Mouse (Mus musculus): ENCODE measurements around the gene Phf19.

Phf19 gene

GRCm38 (mm10) chr2:34946046-34946445 is 32.2 kb upstream of the Phf19 start:
- CTCF ChIA-PET: interaction anchor here in 1 of 4 experiments (0.6 to 1.0 kb wide), 3 partner anchors 8 to 33 kb away, joined by 3 to 7 read pairs (median 3); partner anchors contain the start of gene Phf19
- POLR2A ChIA-PET: interaction anchor here in 3 of 4 experiments (0.6 to 15.2 kb wide), 25 partner anchors 9 to 974 kb away, joined by 3 to 391 read pairs (median 5); partner anchors contain the start of genes Traf1 (in 2 of the 3), Hspa5 (in 1 of the 3), Phf19 (in 1 of the 3) and Rabepk (in 1 of the 3)

- CTCF ChIA-PET: interaction anchor here in 1 of 4 experiments (0.6 to 1.0 kb wide), 4 partner anchors 8 to 34 kb away, joined by 3 to 7 read pairs (median 3); partner anchors contain the start of gene Phf19
- POLR2A ChIA-PET: interaction anchor here (0.5 to 15.2 kb wide), 27 partner anchors 9 to 1523 kb away, joined by 3 to 391 read pairs (median 6); partner anchors contain the start of genes Hspa5 (in 2 of the 4), Traf1 (in 2 of the 4), Phf19 (in 1 of the 4) and Rabepk (in 1 of the 4)
Measured at GRCm38 (mm10) chr2:34945580-34945979, 31.8 kb upstream of the Phf19 start.

DNA sequence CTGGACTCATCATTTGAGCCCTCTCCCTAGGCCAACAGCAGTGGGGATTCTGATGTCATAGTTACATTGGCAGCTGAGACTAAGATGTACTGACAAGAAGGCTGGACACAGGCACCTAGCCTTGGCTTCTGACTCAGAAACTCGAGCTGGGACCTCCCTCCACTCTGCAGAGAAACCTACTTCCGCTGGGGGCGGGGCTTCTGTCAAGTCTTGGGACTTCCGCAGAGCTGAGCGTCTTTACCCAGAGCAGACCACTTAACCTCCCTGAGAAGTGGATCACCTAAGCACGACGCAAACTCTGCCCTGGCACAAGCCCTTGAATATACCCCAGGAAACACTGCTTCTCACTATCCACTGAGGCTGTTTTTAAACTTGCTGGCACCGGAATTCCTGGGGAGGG is 30.9 kb upstream of the Phf19 start:
- POLR2A ChIA-PET: interaction anchor here (0.6 to 15.2 kb wide), 27 partner anchors 8 to 311 kb away, joined by 3 to 391 read pairs (median 4); partner anchors contain the start of genes Hspa5 (in 2 of the 4), Traf1 (in 2 of the 4), Gsn (in 1 of the 4) and Rabepk (in 1 of the 4)
- CTCF ChIA-PET: interaction anchor here in 1 of 4 experiments (0.6 to 0.7 kb wide), 2 partner anchors 9 to 15 kb away, joined by 3 read pairs; no protein-coding TSS in a partner anchor

- ChIA-PET CTCF (interaction anchor here in 1 of 4 experiments (0.6 to 0.7 kb wide), 3 partner anchors 30 to 595 kb away, joined by 3 to 11 read pairs (median 7); no protein-coding TSS in a partner anchor), POLR2A (interaction anchor here in 3 of 4 experiments (0.6 to 15.2 kb wide), 11 partner anchors 11 to 298 kb away, joined by 3 to 391 read pairs (median 4); partner anchors contain the start of gene Hspa5 (in 2 of the 3))
Measured at GRCm38 (mm10) chr2:34943556-34944120, 29.8 kb upstream of the Phf19 start.

DNA sequence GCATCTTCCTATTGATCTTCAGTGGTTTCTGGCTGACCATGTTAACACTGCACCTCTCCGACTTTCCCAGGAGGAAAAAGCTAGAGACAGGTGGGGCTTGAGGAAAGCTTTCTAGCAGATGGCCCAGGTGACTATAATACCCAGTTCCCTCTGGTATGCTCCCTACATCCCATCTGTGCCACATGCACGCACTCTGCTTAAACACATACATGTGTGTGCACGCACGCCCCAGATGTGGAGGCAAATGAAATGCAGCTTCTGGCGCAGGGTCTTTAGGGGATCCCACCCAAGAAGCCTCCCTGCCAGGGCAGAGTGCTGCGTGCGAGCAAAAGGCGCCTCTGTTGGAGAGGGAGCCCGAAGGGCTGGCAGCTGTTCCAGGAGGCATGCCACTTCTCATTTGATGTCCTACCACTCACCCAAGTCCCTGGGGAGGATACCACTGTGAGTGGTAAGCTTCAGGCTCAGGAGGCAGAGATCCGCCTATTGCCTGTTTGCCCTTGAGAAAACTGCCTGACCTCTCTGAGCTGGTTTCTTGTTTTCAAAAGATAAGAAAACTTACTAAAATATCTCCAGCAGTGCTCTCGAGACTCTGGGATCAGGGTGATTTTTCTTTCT is 27.3 kb upstream of the Phf19 start:
- CTCF ChIA-PET: no interaction called here
- POLR2A ChIA-PET: interaction anchor here in 3 of 4 experiments (0.7 to 15.2 kb wide), 10 partner anchors 14 to 274 kb away, joined by 3 to 391 read pairs (median 6); partner anchors contain the start of genes Phf19 (in 2 of the 3) and Hspa5 (in 1 of the 3)

DNA sequence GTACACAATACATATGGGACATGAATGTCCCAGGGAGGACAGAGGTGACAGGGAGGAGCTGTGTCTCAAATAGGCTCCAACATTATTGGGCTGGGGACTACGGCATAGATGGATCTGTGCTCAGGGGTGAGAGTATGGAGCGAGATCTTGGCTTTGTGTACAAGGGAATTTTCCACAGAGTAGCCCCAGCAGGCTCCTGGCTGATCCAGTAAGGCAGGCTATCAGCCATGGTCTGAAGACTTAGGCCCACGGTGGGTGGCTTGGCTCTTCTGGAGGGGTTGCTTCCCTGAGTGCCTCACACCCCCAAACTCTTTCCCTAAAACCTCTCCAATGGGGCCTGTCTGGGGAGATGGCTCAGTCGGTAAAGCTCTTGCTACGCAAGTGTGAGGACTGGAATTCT is 26.4 kb upstream of the Phf19 start:
- ChIA-PET POLR2A (interaction anchor here in 2 of 4 experiments (0.8 to 15.2 kb wide), 6 partner anchors 14 to 168 kb away, joined by 3 to 391 read pairs (median 4); partner anchors contain the start of genes Phf19 (in 2 of the 2) and Hspa5 (in 1 of the 2)), CTCF (interaction anchor here in 1 of 4 experiments (0.6 kb wide), 1 partner anchor 18 kb away, joined by 4 read pairs; no protein-coding TSS in a partner anchor)

GRCm38 (mm10) chr2:34938269-34939208 is 24.7 kb upstream of the Phf19 start:
- CTCF ChIA-PET: interaction anchor here in 2 of 4 experiments (0.6 to 2.3 kb wide), 4 partner anchors 7 to 549 kb away, joined by 3 to 7 read pairs (median 4); no protein-coding TSS in a partner anchor
- POLR2A ChIA-PET: interaction anchor here in 3 of 4 experiments (0.5 to 15.2 kb wide), 29 partner anchors 7 to 337 kb away, joined by 3 to 391 read pairs (median 5); partner anchors contain the start of genes Hspa5 (in 3 of the 3), Traf1 (in 2 of the 3) and Fbxw2 (in 1 of the 3)

DNA sequence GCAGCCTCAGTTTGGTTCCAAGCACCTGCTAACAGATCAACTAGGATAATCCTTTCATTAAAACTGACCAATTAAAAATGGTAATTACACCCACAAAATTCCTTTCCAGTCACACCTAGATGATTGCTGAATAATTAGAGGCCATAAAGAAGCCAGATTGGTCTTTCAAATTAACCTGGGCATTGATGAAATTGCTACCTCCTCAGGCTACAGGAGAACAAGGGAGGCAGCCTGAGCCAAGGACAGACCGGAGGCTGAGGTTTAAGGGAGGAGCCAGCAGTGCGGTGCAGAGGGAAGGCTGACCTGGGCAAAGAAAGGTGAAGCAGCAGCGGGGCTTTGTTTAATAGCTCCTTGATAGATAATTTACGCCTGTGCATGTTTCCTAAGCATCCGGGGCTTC is 23.6 kb upstream of the Phf19 start:
- POLR2A ChIA-PET: interaction anchor here (0.6 to 15.2 kb wide), 31 partner anchors 8 to 791 kb away, joined by 3 to 391 read pairs (median 5); partner anchors contain the start of genes Hspa5 (in 3 of the 4), Traf1 (in 3 of the 4), Phf19 (in 2 of the 4) and Fbxw2 (in 1 of the 4)
- CTCF ChIA-PET: interaction anchor here in 3 of 4 experiments (0.6 to 2.3 kb wide), 5 partner anchors 8 to 53 kb away, joined by 3 to 7 read pairs (median 3); no protein-coding TSS in a partner anchor

- ChIA-PET POLR2A (interaction anchor here (0.6 to 13.0 kb wide), 26 partner anchors 9 to 738 kb away, joined by 3 to 391 read pairs (median 6); partner anchors contain the start of genes Phf19 (in 2 of the 4), Traf1 (in 2 of the 4) and Rabepk (in 1 of the 4)), CTCF (interaction anchor here in 3 of 4 experiments (0.6 to 1.9 kb wide), 4 partner anchors 8 to 194 kb away, joined by 3 to 7 read pairs (median 4); no protein-coding TSS in a partner anchor)
Measured at GRCm38 (mm10) chr2:34927320-34927719, 13.5 kb upstream of the Phf19 start.

- POLR2A ChIA-PET: interaction anchor here in 3 of 4 experiments (0.6 to 13.0 kb wide), 14 partner anchors 9 to 151 kb away, joined by 3 to 391 read pairs (median 4); partner anchors contain the start of genes Hspa5 (in 2 of the 3) and Phf19 (in 2 of the 3)
- CTCF ChIA-PET: interaction anchor here in 1 of 4 experiments (0.6 kb wide), 1 partner anchor 18 kb away, joined by 4 read pairs; no protein-coding TSS in a partner anchor
Measured at GRCm38 (mm10) chr2:34922729-34923128, 8.9 kb upstream of the Phf19 start.

DNA sequence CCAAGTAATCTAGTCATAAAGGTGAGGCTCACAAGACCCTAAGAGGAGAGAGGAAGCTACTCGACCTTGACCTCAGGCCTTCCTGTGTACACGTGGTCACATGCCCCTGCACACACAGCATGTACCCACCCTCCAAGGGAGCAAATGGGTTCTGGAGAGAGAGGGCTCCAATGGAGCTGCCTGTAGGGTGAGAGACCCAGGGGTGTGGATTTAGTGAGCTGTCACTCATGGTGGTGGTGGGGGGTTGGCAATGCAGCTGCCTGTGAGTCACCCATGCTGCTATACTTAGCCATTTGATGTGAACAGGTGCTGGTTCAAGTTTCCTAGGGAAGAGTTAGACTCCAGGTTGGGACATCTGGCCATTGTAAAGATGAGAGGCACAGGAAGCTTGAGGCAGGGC is 6.3 kb upstream of the Phf19 start:
- ChIA-PET CTCF (interaction anchor here in 1 of 4 experiments (0.5 kb wide), 2 partner anchors 113 to 303 kb away, joined by 9 to 12 read pairs; no protein-coding TSS in a partner anchor), POLR2A (interaction anchor here (0.6 to 13.0 kb wide), 29 partner anchors 7 to 165 kb away, joined by 3 to 391 read pairs (median 5); partner anchors contain the start of genes Hspa5 (in 2 of the 4), Gapvd1 (in 1 of the 4), Rabepk (in 1 of the 4) and Traf1 (in 1 of the 4))

- ChIA-PET POLR2A (interaction anchor here in 3 of 4 experiments (0.7 to 4.5 kb wide), 19 partner anchors 8 to 146 kb away, joined by 3 to 69 read pairs (median 4); partner anchors contain the start of genes Cutal (in 1 of the 3) and Hspa5 (in 1 of the 3)), CTCF (interaction anchor here in 1 of 4 experiments (0.6 kb wide), 1 partner anchor 1065 kb away, joined by 3 read pairs; no protein-coding TSS in a partner anchor)
Measured at GRCm38 (mm10) chr2:34915103-34915502, 1.3 kb upstream of the Phf19 start.

- CTCF ChIA-PET: interaction anchor here in 2 of 4 experiments (0.6 to 1.3 kb wide), 2 partner anchors 10 to 1064 kb away, joined by 3 to 5 read pairs; no protein-coding TSS in a partner anchor
Measured at GRCm38 (mm10) chr2:34914823-34915082, 927 bp upstream of the Phf19 start.

DNA sequence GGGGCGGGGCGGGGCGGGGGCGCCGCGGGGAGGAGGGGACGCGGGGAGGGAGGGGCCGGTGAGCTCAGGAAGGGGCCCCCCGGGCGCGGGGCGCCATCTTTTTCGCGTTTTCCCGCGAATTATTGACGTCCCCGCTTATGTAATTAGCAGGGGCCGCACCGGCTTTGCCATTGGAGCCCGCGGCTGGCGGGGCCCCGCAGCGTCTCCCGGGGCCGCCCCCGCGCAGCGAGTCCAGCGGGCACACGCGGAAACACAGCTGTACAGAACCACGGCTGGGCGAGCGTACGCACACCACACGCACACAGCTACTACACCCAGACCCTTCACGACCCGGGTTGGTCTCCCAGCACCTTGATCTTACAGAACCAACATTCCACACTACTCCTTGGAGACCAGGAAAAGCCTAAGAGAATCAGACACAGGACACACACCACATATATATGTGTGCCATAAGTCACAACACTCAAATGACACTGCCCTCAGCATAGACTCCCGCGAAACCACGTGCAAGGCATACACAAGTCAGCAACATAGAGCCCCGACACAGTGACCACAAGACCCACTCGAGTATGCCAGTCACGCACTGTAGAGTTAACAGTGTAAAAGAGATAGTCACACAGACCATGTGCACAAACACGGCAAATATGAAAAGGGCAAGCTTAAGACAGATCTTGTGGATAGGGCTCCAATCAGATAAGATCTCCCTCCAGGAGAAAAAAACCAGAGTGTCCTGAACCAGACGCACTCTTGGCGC is 420 bp upstream of the Phf19 start:
- ChIA-PET CTCF (interaction anchor here in 2 of 4 experiments (0.6 to 1.3 kb wide), 3 partner anchors 9 to 1064 kb away, joined by 3 to 5 read pairs (median 3); no protein-coding TSS in a partner anchor), POLR2A (interaction anchor here in 3 of 4 experiments (0.8 to 4.5 kb wide), 25 partner anchors 8 to 154 kb away, joined by 3 to 69 read pairs (median 4); partner anchors contain the start of genes Cutal (in 1 of the 3), Hspa5 (in 1 of the 3), Rabepk (in 1 of the 3) and Traf1 (in 1 of the 3))

More at GRCm38 (mm10) chr2:34914823-34915082, 927 bp upstream of the Phf19 start:
- POLR2A ChIA-PET: interaction anchor here in 3 of 4 experiments (0.7 to 4.5 kb wide), 22 partner anchors 8 to 143 kb away, joined by 3 to 69 read pairs (median 4); partner anchors contain the start of genes Cutal (in 1 of the 3), Hspa5 (in 1 of the 3) and Traf1 (in 1 of the 3)

DNA sequence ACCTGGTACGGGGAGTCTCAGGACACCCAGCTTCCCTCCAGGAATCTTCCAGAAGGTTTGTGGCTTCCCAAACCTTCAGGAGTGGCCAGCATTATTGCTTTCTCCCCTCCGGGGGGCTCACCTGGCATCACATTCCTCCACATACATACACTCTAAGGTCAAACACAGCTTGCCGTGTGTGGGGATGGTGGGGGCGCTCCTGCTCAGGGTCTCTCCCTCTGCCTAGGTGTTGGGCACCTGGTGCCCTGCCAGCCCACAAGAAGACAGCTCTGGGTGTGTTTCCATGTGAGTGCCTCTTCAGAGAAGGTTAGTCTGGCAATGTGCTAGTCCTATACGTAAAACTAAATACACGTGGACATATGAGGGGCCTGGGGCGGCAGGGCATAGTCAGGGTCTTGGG is 1.2 kb downstream of the Phf19 start:
- ChIA-PET POLR2A (interaction anchor here in 3 of 4 experiments (0.7 to 4.5 kb wide), 16 partner anchors 9 to 141 kb away, joined by 3 to 69 read pairs (median 4); partner anchors contain the start of genes Cutal (in 1 of the 3), Fbxw2 (in 1 of the 3) and Hspa5 (in 1 of the 3)), CTCF (interaction anchor here in 2 of 4 experiments (1.0 to 1.2 kb wide), 3 partner anchors 15 to 56 kb away, joined by 3 to 4 read pairs (median 3); no protein-coding TSS in a partner anchor)
